Comparison of ENCODE assay signal across 26 mouse cellular contexts in genomic region chr13:9993571-9993970, GRCm38 (mm10).
"Had no signal": no experiment of that assay in that cellular context is flagged by ENCODE, and none has a peak within 500 bp of the region (broad histone marks: within the 10 kb centered on the region; RNA-seq: fewer than 3 reads in every experiment).

No protein-coding gene starts in this region.

- ATAC-seq: hindbrain, embryonic 16.5 days; inflammation-experienced regulatory T-cells, adult 6 months; intestine, embryonic 15.5 days; intestine, postnatal 0 days; liver, postnatal 0 days had no signal

- DNase-seq: gastrocnemius, adult 2 months; gastrocnemius, postnatal 10 days; gastrocnemius, postnatal 25 days; heart, adult 2 months; heart, postnatal 4 days; kidney, adult 18-20 months; kidney, adult 8-10 months; kidney, postnatal 10 days; kidney, postnatal 25 days; kidney, postnatal 4 days; liver; liver, embryonic 13.5 days; liver, postnatal 0 days had no signal

- H3K4me3 ChIP-seq: gastrocnemius, adult 2 months; heart, adult 2 months; heart, embryonic 13.5 days; heart, embryonic 15.5 days; hindbrain, embryonic 10.5 days; hindbrain, embryonic 12.5 days; intestine, embryonic 15.5 days; left cerebral cortex, adult 2 months; limb, embryonic 10.5 days; limb, embryonic 12.5 days; liver, embryonic 13.5 days; liver, embryonic 15.5 days had no signal

- H3K27ac ChIP-seq: gastrocnemius, adult 2 months; heart, adult 2 months; heart, embryonic 13.5 days; heart, embryonic 15.5 days; hindbrain, embryonic 10.5 days; hindbrain, embryonic 12.5 days; hindbrain, embryonic 14.5 days; intestine, embryonic 15.5 days; left cerebral cortex, adult 2 months; limb, embryonic 10.5 days; limb, embryonic 12.5 days; liver, embryonic 13.5 days; liver, embryonic 15.5 days had no signal
